ENCODE assay signal across 23 mouse cellular contexts in genomic region chr14:24521597-24521996, GRCm38 (mm10). TPM values are rescaled to one million over a fixed set of nuclear protein-coding genes. Genes with fewer than 3 reads are reported as not detected.
DNase-seq lines count a peak whose midpoint lies in the region; ATAC-seq and TF ChIP-seq lines count a peak whose summit lies in the region.
"Had no signal": no experiment of that assay in that cellular context is flagged by ENCODE, and none has a peak within 500 bp of the region (broad histone marks: within the 10 kb centered on the region; RNA-seq: fewer than 3 reads in every experiment).

No protein-coding gene starts in this region.

- peak; percentile 75 for DNase-seq in heart, adult 11 months
- DNase-seq in heart, postnatal 14 days = no peak
- DNase-seq in midbrain, postnatal 0 days (ENCODE audit: low spot score) = peak; percentile 31
- DNase-seq: adrenal gland, adult 8-10 months; adrenal gland, postnatal 14 days; adrenal gland, postnatal 36 days; B cell, adult 2 months; cerebellum, adult 11-12 months; cerebellum, adult 2 months; cerebellum, adult 9-10 months; cerebellum, postnatal 10 days; cerebellum, postnatal 25 days had no signal

- no peaks in the 10 kb centered on the region for H3K27me3 ChIP-seq in hindbrain, embryonic 16.5 days (replicated peaks; ENCODE audit: control insufficient read depth, insufficient read depth, low read length)
- H3K27me3 ChIP-seq in hindbrain, embryonic 13.5 days = no peaks in the 10 kb centered on the region
- H3K27me3 ChIP-seq in midbrain, postnatal 0 days (ENCODE audit: insufficient read depth, low read length) = no peaks in the 10 kb centered on the region
- no peaks in the 10 kb centered on the region for H3K27me3 ChIP-seq in midbrain, embryonic 16.5 days (ENCODE audit: control insufficient read depth, insufficient read depth, low read depth, low read length)
- H3K27me3 ChIP-seq: embryonic facial prominence, embryonic 12.5 days; forebrain, embryonic 13.5 days; forebrain, embryonic 15.5 days had no signal

- TF ChIP-seq CTCF in midbrain, postnatal 0 days (IDR thresholded peaks at IDR 0.05) = no peak

- H3K4me3 ChIP-seq in hindbrain, embryonic 16.5 days (ENCODE audit: low read length) = no peak overlapping the region
- H3K4me3 ChIP-seq in hindbrain, embryonic 13.5 days = no peak overlapping the region
- H3K4me3 ChIP-seq in midbrain, postnatal 0 days (ENCODE audit: low read depth, low read length) = no peak overlapping the region
- no peak overlapping the region for H3K4me3 ChIP-seq in midbrain, embryonic 16.5 days (ENCODE audit: low read depth, low read length)
- H3K4me3 ChIP-seq: embryonic facial prominence, embryonic 10.5 days; embryonic facial prominence, embryonic 12.5 days; forebrain, embryonic 13.5 days; forebrain, embryonic 15.5 days had no signal

- ATAC-seq in hindbrain, embryonic 16.5 days = peak; percentile 67; the same call in 1 of the 2 replicates
- no peak for ATAC-seq in hindbrain, embryonic 13.5 days (ENCODE audit: low FRiP score)
- ATAC-seq in midbrain, postnatal 0 days (ENCODE audit: low FRiP score) = no peak
- ATAC-seq in midbrain, embryonic 16.5 days = no peak
- ATAC-seq: activated CD4-positive, CD25-positive, alpha-beta regulatory T cell, adult 4 months; CD4-positive, CD25-positive, alpha-beta regulatory T cell, adult 4 months; forebrain, embryonic 13.5 days; forebrain, embryonic 15.5 days; Patski had no signal

- WGBS in hindbrain, embryonic 16.5 days = 59% methylated on average over 8 of the region's 8 CpGs
- WGBS in hindbrain, embryonic 13.5 days = 53% methylated on average over 8 of the region's 8 CpGs
- 88% methylated on average over 8 of the region's 8 CpGs for WGBS in midbrain, postnatal 0 days
- WGBS in midbrain, embryonic 16.5 days = 86% methylated on average over 8 of the region's 8 CpGs

- H3K9ac ChIP-seq in hindbrain, embryonic 16.5 days (ENCODE audit: low read depth, low read length) = no peak overlapping the region
- H3K9ac ChIP-seq in hindbrain, embryonic 13.5 days = no peak overlapping the region
- no peak overlapping the region for H3K9ac ChIP-seq in midbrain, postnatal 0 days (replicated peaks; ENCODE audit: low read length, poor library complexity, severe bottlenecking)
- no peak overlapping the region for H3K9ac ChIP-seq in midbrain, embryonic 16.5 days (ENCODE audit: low read depth, low read length)
- H3K9ac ChIP-seq: embryonic facial prominence, embryonic 12.5 days; forebrain, embryonic 13.5 days; forebrain, embryonic 15.5 days had no signal

- H3K9me3 ChIP-seq in hindbrain, embryonic 16.5 days (ENCODE audit: control insufficient read depth, low read length) = no peaks in the 10 kb centered on the region
- no peaks in the 10 kb centered on the region for H3K9me3 ChIP-seq in hindbrain, embryonic 13.5 days
- no peaks in the 10 kb centered on the region for H3K9me3 ChIP-seq in midbrain, postnatal 0 days (ENCODE audit: low read length)
- H3K9me3 ChIP-seq in midbrain, embryonic 16.5 days (replicated peaks; ENCODE audit: control insufficient read depth, low read length, poor library complexity, severe bottlenecking) = no peaks in the 10 kb centered on the region
- H3K9me3 ChIP-seq: embryonic facial prominence, embryonic 10.5 days; embryonic facial prominence, embryonic 12.5 days; forebrain, embryonic 13.5 days; forebrain, embryonic 15.5 days; G1E had no signal

- peaks cover 8% of the 10 kb centered on the region for H3K4me1 ChIP-seq in hindbrain, embryonic 16.5 days (ENCODE audit: control insufficient read depth, insufficient read depth, low read depth, low read length)
- peaks cover 18% of the 10 kb centered on the region for H3K4me1 ChIP-seq in hindbrain, embryonic 13.5 days (replicated peaks)
- 0 out of 2 replicates have a peak, but pooled peaks cover 2% of the 10 kb centered on the region for H3K4me1 ChIP-seq in midbrain, postnatal 0 days (ENCODE audit: insufficient read depth, low read length)
- peaks cover 13% of the 10 kb centered on the region for H3K4me1 ChIP-seq in midbrain, embryonic 16.5 days (ENCODE audit: control insufficient read depth, insufficient read depth, low read length)
- H3K4me1 ChIP-seq: embryonic facial prominence, embryonic 12.5 days had no signal

- H3K36me3 ChIP-seq in hindbrain, embryonic 16.5 days (ENCODE audit: control insufficient read depth, insufficient read depth, low read length) = no peaks in the 10 kb centered on the region
- no peaks in the 10 kb centered on the region for H3K36me3 ChIP-seq in hindbrain, embryonic 13.5 days
- no peaks in the 10 kb centered on the region for H3K36me3 ChIP-seq in midbrain, postnatal 0 days (ENCODE audit: insufficient read depth, low read length)
- H3K36me3 ChIP-seq in midbrain, embryonic 16.5 days (ENCODE audit: control insufficient read depth, insufficient read depth, low read length) = no peaks in the 10 kb centered on the region
- H3K36me3 ChIP-seq: embryonic facial prominence, embryonic 10.5 days; embryonic facial prominence, embryonic 12.5 days; forebrain, embryonic 15.5 days; G1E had no signal

- no peak overlapping the region for H3K27ac ChIP-seq in hindbrain, embryonic 16.5 days (ENCODE audit: low read depth, low read length)
- H3K27ac ChIP-seq in hindbrain, embryonic 13.5 days = no peak overlapping the region
- H3K27ac ChIP-seq in midbrain, postnatal 0 days (ENCODE audit: low read depth, low read length) = no peak overlapping the region
- H3K27ac ChIP-seq in midbrain, embryonic 16.5 days (ENCODE audit: low read length) = no peak overlapping the region
- H3K27ac ChIP-seq: embryonic facial prominence, embryonic 10.5 days; embryonic facial prominence, embryonic 12.5 days; forebrain, embryonic 13.5 days; forebrain, embryonic 15.5 days had no signal

- intact Hi-C loops in heart, postnatal 14 days (cut with DNase I) = no loop called here

- H3K4me2 ChIP-seq in hindbrain, embryonic 16.5 days (ENCODE audit: low read length) = no peak overlapping the region
- no peak overlapping the region for H3K4me2 ChIP-seq in hindbrain, embryonic 13.5 days
- no peak overlapping the region for H3K4me2 ChIP-seq in midbrain, postnatal 0 days (ENCODE audit: low read depth, low read length, poor library complexity, severe bottlenecking)
- no peak overlapping the region for H3K4me2 ChIP-seq in midbrain, embryonic 16.5 days (ENCODE audit: low read length)
- H3K4me2 ChIP-seq: embryonic facial prominence, embryonic 12.5 days; forebrain, embryonic 13.5 days; forebrain, embryonic 15.5 days had no signal

RNA-seq across cellular contexts. Expression of gene Rps24, which starts 34.7 kb away (rescaled TPM):
- total RNA-seq in heart, postnatal 14 days (2021) = 100 to 1,000 TPM; 816 to 895 TPM
- polyA plus RNA-seq in hindbrain, embryonic 16.5 days (2015; fragmentation: Nextera tagmentation; extraction: Ambion mirVana) = 456 and 490 TPM in 2 replicates
- polyA plus RNA-seq in hindbrain, embryonic 13.5 days (2015; fragmentation: Nextera tagmentation; extraction: Ambion mirVana) = 660 and 675 TPM in 2 replicates
- 1,066 and 1,223 TPM in 2 replicates for total RNA-seq in midbrain, postnatal 0 days (2014; rRNA removed)
- 799 and 839 TPM in 2 replicates for polyA plus RNA-seq in midbrain, postnatal 0 days (2015; fragmentation: Nextera tagmentation; extraction: Ambion mirVana)
- 498 and 513 TPM in 2 replicates for polyA plus RNA-seq in midbrain, embryonic 16.5 days (2015; fragmentation: Nextera tagmentation; extraction: Ambion mirVana)

RNA-seq across cellular contexts. Expression of gene Polr3a, which starts 34.7 kb away (rescaled TPM):
- total RNA-seq in heart, postnatal 14 days (2021) = 10 to 100 TPM; 12.4 to 13.3 TPM
- 16.5 and 18.4 TPM in 2 replicates for polyA plus RNA-seq in hindbrain, embryonic 16.5 days (2015; fragmentation: Nextera tagmentation; extraction: Ambion mirVana)
- 20.7 and 22.6 TPM in 2 replicates for polyA plus RNA-seq in hindbrain, embryonic 13.5 days (2015; fragmentation: Nextera tagmentation; extraction: Ambion mirVana)
- total RNA-seq in midbrain, postnatal 0 days (2014; rRNA removed) = 22.0 and 24.3 TPM in 2 replicates
- 12.5 and 14.6 TPM in 2 replicates for polyA plus RNA-seq in midbrain, postnatal 0 days (2015; fragmentation: Nextera tagmentation; extraction: Ambion mirVana)
- polyA plus RNA-seq in midbrain, embryonic 16.5 days (2015; fragmentation: Nextera tagmentation; extraction: Ambion mirVana) = 17.9 and 18.9 TPM in 2 replicates

Comparison
In these comparisons a context has a peak if more than half of its experiments do, and no peak if none do; other contexts are left out.
1. DNase-seq: peak in heart, adult 11 months (single experiment) and midbrain, postnatal 0 days (single experiment); none in heart, postnatal 14 days (0 of 2).